Mouse (Mus musculus): ENCODE results near the gene Skp1a. TPM values are rescaled to one million over a fixed set of nuclear protein-coding genes. Genes with fewer than 3 reads are reported as not detected.
"Not testable (repeated sequence)": the region's sequence is repeated elsewhere in the genome, so short reads cannot be mapped to it uniquely, and the experiment has no call there.

The Skp1a gene
- 1,072 and 1,120 TPM in 2 replicates for polyA plus RNA-seq (2015; fragmentation: Nextera tagmentation; extraction: Ambion mirVana)

GRCm38 (mm10) chr11:52231606-52232541 lies at the start of gene Skp1a:
Gene Skp1a (plus strand): TSS chr11:52231995.
- H3K4me1 ChIP-seq (ENCODE audit: control insufficient read depth, insufficient read depth, low read length), result peaks cover 19% of the 10 kb centered on the region
- peak within 1 kb of the TSS; percentile 88 for H3K9ac ChIP-seq (ENCODE audit: low read depth, low read length)
- no peaks in the 10 kb centered on the region for H3K9me3 ChIP-seq (replicated peaks; ENCODE audit: control insufficient read depth, low read length, poor library complexity, severe bottlenecking)
- no peaks in the 10 kb centered on the region for H3K27me3 ChIP-seq (ENCODE audit: control insufficient read depth, insufficient read depth, low read depth, low read length)
- peak; percentile 94 for ATAC-seq
- H3K36me3 ChIP-seq (ENCODE audit: control insufficient read depth, insufficient read depth, low read length), result no peaks in the 10 kb centered on the region
- peak within 1 kb of the TSS; percentile 56 for H3K4me3 ChIP-seq (ENCODE audit: low read depth, low read length)
- H3K27ac ChIP-seq (ENCODE audit: low read length), result peak within 1 kb of the TSS; percentile 100
- peak within 1 kb of the TSS; percentile 68 for H3K4me2 ChIP-seq (ENCODE audit: low read length)
- under 1% methylated on average over 86 of the region's 87 CpGs for WGBS

GRCm38 (mm10) chr11:52196496-52197023 lies 35.2 kb upstream of the Skp1a start:
- not testable (repeated sequence) for H3K4me3 ChIP-seq (ENCODE audit: low read depth, low read length); H3K4me2 ChIP-seq (ENCODE audit: low read length); H3K9ac ChIP-seq (ENCODE audit: low read depth, low read length); H3K4me1 ChIP-seq (ENCODE audit: control insufficient read depth, insufficient read depth, low read length); H3K9me3 ChIP-seq (replicated peaks; ENCODE audit: control insufficient read depth, low read length, poor library complexity, severe bottlenecking); H3K27me3 ChIP-seq (ENCODE audit: control insufficient read depth, insufficient read depth, low read depth, low read length); ATAC-seq; H3K36me3 ChIP-seq (ENCODE audit: control insufficient read depth, insufficient read depth, low read length); H3K27ac ChIP-seq (ENCODE audit: low read length)
- 94% methylated on average over 8 of the region's 8 CpGs for WGBS

DNA sequence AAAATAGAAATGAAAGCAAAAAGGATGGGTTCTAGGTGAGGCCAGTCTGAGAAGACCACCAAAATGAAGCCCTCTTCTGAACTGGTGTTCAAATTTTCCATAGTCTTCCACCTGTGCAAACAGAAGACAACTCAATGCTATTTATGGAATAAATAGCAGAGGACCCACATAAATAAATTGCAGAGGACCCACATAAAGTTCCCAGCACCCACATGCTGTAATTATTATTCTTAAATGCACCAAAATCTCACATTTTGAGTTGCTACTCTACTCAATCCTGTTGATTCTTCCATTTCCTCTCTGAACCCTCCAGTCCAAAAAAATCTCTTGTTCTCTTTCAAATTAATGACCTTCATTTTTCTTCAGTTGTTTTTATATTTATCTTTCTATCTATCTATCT lies 17.9 kb upstream of the Skp1a start, which contains the start of gene Olfr1371:
TSS of gene Olfr1371 (minus strand) at position 101 of the 400 bp plus-strand sequence.
- no peak within 1 kb of the TSS for H3K9ac ChIP-seq (ENCODE audit: low read depth, low read length)
- H3K4me3 ChIP-seq (ENCODE audit: low read depth, low read length), result no peak within 1 kb of the TSS
- no peaks in the 10 kb centered on the region for H3K9me3 ChIP-seq (replicated peaks; ENCODE audit: control insufficient read depth, low read length, poor library complexity, severe bottlenecking)
- no peak within 1 kb of the TSS for H3K4me2 ChIP-seq (ENCODE audit: low read length)
- no peak for ATAC-seq
- no peaks in the 10 kb centered on the region for H3K27me3 ChIP-seq (ENCODE audit: control insufficient read depth, insufficient read depth, low read depth, low read length)
- H3K4me1 ChIP-seq (ENCODE audit: control insufficient read depth, insufficient read depth, low read length), result no peaks in the 10 kb centered on the region
- H3K27ac ChIP-seq (ENCODE audit: low read length), result no peak within 1 kb of the TSS
- H3K36me3 ChIP-seq (ENCODE audit: control insufficient read depth, insufficient read depth, low read length), result no peaks in the 10 kb centered on the region

DNA sequence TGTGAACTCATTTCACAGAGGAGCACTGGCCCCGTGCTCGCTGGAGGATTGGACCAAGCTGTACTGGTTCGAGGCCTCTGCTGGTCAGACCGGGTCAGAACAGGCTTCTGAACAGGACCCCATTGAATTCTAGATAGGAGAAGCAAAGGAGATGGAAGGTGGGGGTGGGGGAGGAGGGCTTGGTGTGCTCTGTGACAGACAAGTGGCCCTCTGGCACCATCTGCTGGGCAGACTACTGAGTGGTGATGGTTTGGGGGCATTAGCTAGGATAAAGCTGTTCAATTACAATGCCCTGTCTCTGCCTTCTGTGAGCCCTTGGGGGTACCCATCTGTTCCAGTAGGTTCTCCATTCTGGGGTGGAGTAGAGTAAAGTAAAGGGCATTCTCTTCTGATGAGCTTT lies 11.5 kb upstream of the Skp1a start:
- 10% methylated on average over 4 of the region's 4 CpGs for WGBS
- H3K4me3 ChIP-seq (ENCODE audit: low read depth, low read length), result no peak overlapping the region
- H3K4me1 ChIP-seq (ENCODE audit: control insufficient read depth, insufficient read depth, low read length), result peaks cover 2% of the 10 kb centered on the region; the same call in 1 of the 2 replicates
- H3K9me3 ChIP-seq (replicated peaks; ENCODE audit: control insufficient read depth, low read length, poor library complexity, severe bottlenecking), result no peaks in the 10 kb centered on the region
- no peaks in the 10 kb centered on the region for H3K36me3 ChIP-seq (ENCODE audit: control insufficient read depth, insufficient read depth, low read length)
- H3K9ac ChIP-seq (ENCODE audit: low read depth, low read length), result no peak overlapping the region
- H3K4me2 ChIP-seq (ENCODE audit: low read length), result 0 out of 2 replicates have a peak overlapping the region, but pooled peaks have one; percentile 29
- peaks cover 5% of the 10 kb centered on the region; the same call in 1 of the 2 replicates for H3K27me3 ChIP-seq (ENCODE audit: control insufficient read depth, insufficient read depth, low read depth, low read length)
- no peak overlapping the region for H3K27ac ChIP-seq (ENCODE audit: low read length)
- ATAC-seq, result no peak

GRCm38 (mm10) chr11:52221921-52222320 lies 9.9 kb upstream of the Skp1a start:
- H3K36me3 ChIP-seq (ENCODE audit: control insufficient read depth, insufficient read depth, low read length); H3K27me3 ChIP-seq (ENCODE audit: control insufficient read depth, insufficient read depth, low read depth, low read length); H3K27ac ChIP-seq (ENCODE audit: low read length); H3K4me3 ChIP-seq (ENCODE audit: low read depth, low read length); H3K9me3 ChIP-seq (replicated peaks; ENCODE audit: control insufficient read depth, low read length, poor library complexity, severe bottlenecking); H3K9ac ChIP-seq (ENCODE audit: low read depth, low read length); H3K4me1 ChIP-seq (ENCODE audit: control insufficient read depth, insufficient read depth, low read length); H3K4me2 ChIP-seq (ENCODE audit: low read length); ATAC-seq: not testable (repeated sequence)
- 93% methylated on average over 6 of the region's 6 CpGs for WGBS

- Histone ChIP-seq H3K9me3 (replicated peaks; ENCODE audit: control insufficient read depth, low read length, poor library complexity, severe bottlenecking) (no peaks in the 10 kb centered on the region), H3K27ac (ENCODE audit: low read length) (no peak overlapping the region), H3K4me3 (ENCODE audit: low read depth, low read length) (no peak overlapping the region), H3K9ac (ENCODE audit: low read depth, low read length) (no peak overlapping the region), H3K4me1 (ENCODE audit: control insufficient read depth, insufficient read depth, low read length) (peaks cover 2% of the 10 kb centered on the region; the same call in 1 of the 2 replicates), H3K36me3 (ENCODE audit: control insufficient read depth, insufficient read depth, low read length) (no peaks in the 10 kb centered on the region), H3K27me3 (ENCODE audit: control insufficient read depth, insufficient read depth, low read depth, low read length) (peaks cover 5% of the 10 kb centered on the region; the same call in 1 of the 2 replicates), H3K4me2 (ENCODE audit: low read length) (no peak overlapping the region)
- WGBS, result 78% methylated on average over 6 of the region's 6 CpGs
- ATAC-seq, result no peak
Observed at GRCm38 (mm10) chr11:52222891-52223290, 8.9 kb upstream of the Skp1a start.

- H3K27ac ChIP-seq (ENCODE audit: low read length), result no peak overlapping the region
- peaks cover 5% of the 10 kb centered on the region; the same call in 1 of the 2 replicates for H3K27me3 ChIP-seq (ENCODE audit: control insufficient read depth, insufficient read depth, low read depth, low read length)
- no peak overlapping the region; the same call in 1 of the 2 replicates for H3K4me2 ChIP-seq (ENCODE audit: low read length)
- peaks cover 2% of the 10 kb centered on the region; the same call in 1 of the 2 replicates for H3K4me1 ChIP-seq (ENCODE audit: control insufficient read depth, insufficient read depth, low read length)
- H3K9me3 ChIP-seq (replicated peaks; ENCODE audit: control insufficient read depth, low read length, poor library complexity, severe bottlenecking), result no peaks in the 10 kb centered on the region
- H3K36me3 ChIP-seq (ENCODE audit: control insufficient read depth, insufficient read depth, low read length), result no peaks in the 10 kb centered on the region
- 22% methylated on average over 19 of the region's 19 CpGs for WGBS
- no peak overlapping the region for H3K9ac ChIP-seq (ENCODE audit: low read depth, low read length)
- no peak for ATAC-seq
- no peak overlapping the region for H3K4me3 ChIP-seq (ENCODE audit: low read depth, low read length)
Observed at GRCm38 (mm10) chr11:52223968-52224682, 7.7 kb upstream of the Skp1a start.

DNA sequence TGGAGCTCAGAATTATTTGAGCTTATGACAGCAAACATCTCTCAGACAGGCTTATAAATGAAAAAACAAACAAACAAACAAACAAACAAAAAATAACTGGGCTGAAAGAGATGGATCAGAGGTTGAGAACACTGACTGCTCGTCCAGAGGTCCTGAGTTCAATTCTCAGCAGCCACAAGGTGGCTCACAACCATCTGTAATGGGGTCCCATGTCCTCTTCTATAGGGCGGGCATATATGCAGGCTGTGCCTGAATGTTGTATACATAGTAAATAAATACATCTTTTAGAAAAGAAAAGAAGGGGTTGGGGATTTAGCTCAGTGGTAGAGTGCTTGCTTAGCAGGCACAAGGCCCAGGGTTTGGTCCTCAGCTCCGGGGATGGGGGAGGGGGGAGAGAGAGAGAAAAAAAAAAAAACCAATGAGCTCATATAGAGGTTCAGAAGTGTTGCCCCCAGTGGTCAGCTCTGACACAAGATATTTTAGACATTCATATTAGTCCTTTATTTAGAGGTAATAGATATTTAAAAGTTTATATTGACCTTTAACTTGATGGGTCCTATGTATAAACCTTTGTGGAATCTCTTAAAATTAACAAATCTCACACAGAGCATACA lies 5.7 kb upstream of the Skp1a start:
- Histone ChIP-seq H3K4me2 (ENCODE audit: low read length) (no peak overlapping the region), H3K4me1 (ENCODE audit: control insufficient read depth, insufficient read depth, low read length) (peaks cover 4% of the 10 kb centered on the region), H3K4me3 (ENCODE audit: low read depth, low read length) (no peak overlapping the region), H3K9me3 (replicated peaks; ENCODE audit: control insufficient read depth, low read length, poor library complexity, severe bottlenecking) (no peaks in the 10 kb centered on the region), H3K36me3 (ENCODE audit: control insufficient read depth, insufficient read depth, low read length) (no peaks in the 10 kb centered on the region), H3K27ac (ENCODE audit: low read length) (no peak overlapping the region), H3K9ac (ENCODE audit: low read depth, low read length) (no peak overlapping the region), H3K27me3 (ENCODE audit: control insufficient read depth, insufficient read depth, low read depth, low read length) (peaks cover 5% of the 10 kb centered on the region; the same call in 1 of the 2 replicates)
- ATAC-seq, result no peak
- WGBS, result 55% methylated on average over 3 of the region's 3 CpGs

Data from midbrain, embryonic 16.5 days (tissue).